Mouse (Mus musculus): ENCODE data around the gene Ccdc50. TPM values are rescaled to one million over a fixed set of nuclear protein-coding genes. Genes with fewer than 3 reads are reported as not detected.
A peak's percentile ranks its signal among the peaks of the same experiment; 100 is the strongest.

The Ccdc50 gene
- total and polyA plus RNA-seq, 2 experiments, result 14.5 to 26.5 TPM

DNA sequence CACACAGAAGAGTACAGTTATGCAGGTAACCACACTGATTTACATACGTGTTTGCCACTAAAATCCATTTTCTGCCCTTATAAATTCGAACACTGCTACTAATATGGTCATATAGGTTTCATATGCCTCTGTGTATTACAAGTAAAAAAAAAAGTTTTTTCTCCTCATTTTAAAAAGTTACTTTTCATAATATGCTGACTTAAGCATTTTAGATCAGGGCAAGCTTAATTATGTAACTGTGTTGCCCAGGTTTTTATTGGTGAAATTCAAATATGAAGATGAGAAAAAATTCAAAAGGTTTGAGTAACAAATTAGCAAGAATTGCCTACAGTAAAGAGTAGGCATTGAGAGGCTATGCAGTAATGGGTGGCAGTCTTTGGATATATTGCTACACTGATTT is 62.0 kb downstream of the Ccdc50 start:
- no peak overlapping the region for H3K9ac ChIP-seq (ENCODE audit: low read depth, low read length)
- H3K27ac ChIP-seq (replicated peaks; ENCODE audit: insufficient read depth, low read depth, low read length), result no peak overlapping the region
- H3K4me1 ChIP-seq (ENCODE audit: control insufficient read depth, insufficient read depth, low read length), result no peaks in the 10 kb centered on the region
- DNase-seq (ENCODE audit: extremely low read depth, low read depth, low spot score), result no peak
- TF ChIP-seq POLR2A (IDR thresholded peaks at IDR 0.05; ENCODE audit: extremely low read depth, insufficient read depth, low read length) (no peak), CTCF (IDR thresholded peaks at IDR 0.05; ENCODE audit: low read depth, low read length) (no peak)
- no peaks in the 10 kb centered on the region for H3K79me2 ChIP-seq (ENCODE audit: control insufficient read depth, insufficient read depth, low read length)
- peaks cover 26% of the 10 kb centered on the region for H3K36me3 ChIP-seq (ENCODE audit: control insufficient read depth, insufficient read depth, low read length)
- no peak overlapping the region for H3K4me3 ChIP-seq (ENCODE audit: insufficient read depth, low read depth, low read length)
- H3K27me3 ChIP-seq (ENCODE audit: control insufficient read depth, insufficient read depth, low read length), result no peaks in the 10 kb centered on the region
- 97% methylated on average over 2 of the region's 2 CpGs for WGBS

DNA sequence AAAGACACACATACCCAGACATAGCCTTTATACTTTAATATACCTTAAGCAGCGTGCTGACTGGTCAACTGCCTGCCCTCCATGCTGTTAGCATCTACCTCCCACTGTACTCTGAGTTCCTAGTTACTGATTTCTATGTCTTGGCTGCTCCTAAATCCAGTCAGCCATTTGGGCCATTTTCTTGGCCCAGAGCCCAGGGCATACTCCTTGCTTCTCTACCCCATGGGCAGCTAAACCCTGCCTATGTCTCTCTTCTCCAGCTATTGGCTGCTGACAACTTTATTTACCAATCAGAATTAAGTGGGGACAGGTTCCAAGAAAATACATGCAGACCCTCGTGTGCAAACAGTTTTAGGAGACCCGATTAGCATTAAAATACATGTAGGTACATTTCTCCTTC is 64.7 kb downstream of the Ccdc50 start:
- Histone ChIP-seq H3K79me2 (ENCODE audit: control insufficient read depth, insufficient read depth, low read length) (no peaks in the 10 kb centered on the region), H3K36me3 (ENCODE audit: control insufficient read depth, insufficient read depth, low read length) (peaks cover 10% of the 10 kb centered on the region), H3K4me1 (ENCODE audit: control insufficient read depth, insufficient read depth, low read length) (no peaks in the 10 kb centered on the region), H3K27me3 (ENCODE audit: control insufficient read depth, insufficient read depth, low read length) (no peaks in the 10 kb centered on the region), H3K9ac (ENCODE audit: low read depth, low read length) (no peak overlapping the region), H3K27ac (replicated peaks; ENCODE audit: insufficient read depth, low read depth, low read length) (no peak overlapping the region), H3K4me3 (ENCODE audit: insufficient read depth, low read depth, low read length) (no peak overlapping the region)
- peak; percentile 26 for DNase-seq (ENCODE audit: extremely low read depth, low read depth, low spot score)
- WGBS, result 74% methylated on average over 3 of the region's 3 CpGs
- no peak for TF ChIP-seq POLR2A (IDR thresholded peaks at IDR 0.05; ENCODE audit: extremely low read depth, insufficient read depth, low read length)
- TF ChIP-seq CTCF (IDR thresholded peaks at IDR 0.05; ENCODE audit: low read depth, low read length), result no peak

DNA sequence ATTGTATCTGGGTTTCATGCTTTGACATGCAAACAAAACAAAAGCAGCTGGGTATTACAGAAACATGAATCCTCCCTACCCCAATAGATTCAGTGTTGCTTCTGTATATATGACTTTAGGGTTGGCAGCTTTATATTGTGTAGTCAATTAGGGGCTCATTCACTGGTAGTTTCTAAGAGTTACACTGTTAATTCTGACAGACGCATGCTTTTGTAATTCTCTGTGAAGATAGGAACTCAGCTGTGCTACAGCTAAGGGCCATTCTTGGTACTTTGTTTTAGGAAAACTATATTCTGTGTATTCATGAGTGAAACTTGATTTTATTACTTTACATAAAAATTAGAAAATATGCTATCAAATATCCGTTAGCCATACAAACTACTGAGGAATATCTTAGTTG is 65.2 kb downstream of the Ccdc50 start:
- Histone ChIP-seq H3K27ac (replicated peaks; ENCODE audit: insufficient read depth, low read depth, low read length) (no peak overlapping the region), H3K4me3 (ENCODE audit: insufficient read depth, low read depth, low read length) (no peak overlapping the region), H3K4me1 (ENCODE audit: control insufficient read depth, insufficient read depth, low read length) (no peaks in the 10 kb centered on the region), H3K9ac (ENCODE audit: low read depth, low read length) (no peak overlapping the region), H3K27me3 (ENCODE audit: control insufficient read depth, insufficient read depth, low read length) (no peaks in the 10 kb centered on the region), H3K79me2 (ENCODE audit: control insufficient read depth, insufficient read depth, low read length) (no peaks in the 10 kb centered on the region), H3K36me3 (ENCODE audit: control insufficient read depth, insufficient read depth, low read length) (peaks cover 7% of the 10 kb centered on the region)
- WGBS, result 83% methylated on average over 2 of the region's 2 CpGs
- no peak for DNase-seq (ENCODE audit: extremely low read depth, low read depth, low spot score)
- TF ChIP-seq POLR2A (IDR thresholded peaks at IDR 0.05; ENCODE audit: extremely low read depth, insufficient read depth, low read length), result no peak
- TF ChIP-seq CTCF (IDR thresholded peaks at IDR 0.05; ENCODE audit: low read depth, low read length), result no peak

DNA sequence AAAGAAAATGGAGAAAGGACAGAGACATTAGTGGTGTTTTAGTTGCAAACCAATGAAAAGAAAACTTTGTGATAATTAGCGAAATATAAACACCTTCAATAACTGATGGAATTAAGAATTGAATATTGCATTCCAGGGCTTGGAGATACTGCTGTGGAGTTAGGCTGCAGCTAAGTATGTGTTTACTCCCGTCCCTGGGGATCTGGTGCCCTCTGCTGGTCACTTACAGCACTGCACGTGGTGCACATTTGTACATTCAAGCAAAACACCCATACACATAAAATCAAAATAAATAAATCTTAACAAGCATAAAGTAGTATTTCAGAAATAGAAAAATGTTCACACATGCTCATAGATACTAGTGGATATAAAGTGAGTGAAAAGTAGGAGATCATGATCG is 68.6 kb downstream of the Ccdc50 start:
- Histone ChIP-seq H3K4me1 (ENCODE audit: control insufficient read depth, insufficient read depth, low read length) (no peaks in the 10 kb centered on the region), H3K27me3 (ENCODE audit: control insufficient read depth, insufficient read depth, low read length) (no peaks in the 10 kb centered on the region), H3K79me2 (ENCODE audit: control insufficient read depth, insufficient read depth, low read length) (no peaks in the 10 kb centered on the region), H3K27ac (replicated peaks; ENCODE audit: insufficient read depth, low read depth, low read length) (no peak overlapping the region), H3K4me3 (ENCODE audit: insufficient read depth, low read depth, low read length) (no peak overlapping the region), H3K36me3 (ENCODE audit: control insufficient read depth, insufficient read depth, low read length) (no peaks in the 10 kb centered on the region), H3K9ac (ENCODE audit: low read depth, low read length) (no peak overlapping the region)
- WGBS, result 14% methylated on average over 4 of the region's 4 CpGs
- peak; percentile 34 for DNase-seq (ENCODE audit: extremely low read depth, low read depth, low spot score)
- TF ChIP-seq CTCF (IDR thresholded peaks at IDR 0.05; ENCODE audit: low read depth, low read length), result peak; percentile 94
- no peak for TF ChIP-seq POLR2A (IDR thresholded peaks at IDR 0.05; ENCODE audit: extremely low read depth, insufficient read depth, low read length)

DNA sequence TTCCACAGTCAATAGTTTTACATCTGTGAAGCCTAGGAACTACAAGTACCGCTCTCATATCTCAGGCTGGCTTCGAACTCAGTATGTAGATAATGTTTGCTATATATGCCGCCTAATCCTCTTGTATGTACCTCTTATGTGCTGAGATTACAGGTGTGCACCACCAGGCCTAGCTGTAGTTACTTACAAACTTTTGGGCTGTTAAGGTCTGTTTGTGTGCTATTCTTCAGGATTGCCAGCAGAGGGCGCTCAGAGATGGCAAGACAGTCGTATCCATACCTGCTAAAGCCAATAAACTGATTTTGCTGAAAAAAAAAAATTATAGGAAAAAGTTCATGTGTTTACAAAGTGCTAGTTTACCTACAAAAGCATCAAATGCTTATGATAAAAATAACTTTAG is 80.1 kb downstream of the Ccdc50 start:
- Histone ChIP-seq H3K36me3 (ENCODE audit: control insufficient read depth, insufficient read depth, low read length) (no peaks in the 10 kb centered on the region), H3K4me1 (ENCODE audit: control insufficient read depth, insufficient read depth, low read length) (no peaks in the 10 kb centered on the region), H3K27ac (replicated peaks; ENCODE audit: insufficient read depth, low read depth, low read length) (no peak overlapping the region), H3K9ac (ENCODE audit: low read depth, low read length) (no peak overlapping the region), H3K79me2 (ENCODE audit: control insufficient read depth, insufficient read depth, low read length) (no peaks in the 10 kb centered on the region), H3K27me3 (ENCODE audit: control insufficient read depth, insufficient read depth, low read length) (no peaks in the 10 kb centered on the region), H3K4me3 (ENCODE audit: insufficient read depth, low read depth, low read length) (no peak overlapping the region)
- WGBS, result 25% methylated on average over 5 of the region's 5 CpGs
- TF ChIP-seq POLR2A (IDR thresholded peaks at IDR 0.05; ENCODE audit: extremely low read depth, insufficient read depth, low read length) (no peak), CTCF (IDR thresholded peaks at IDR 0.05; ENCODE audit: low read depth, low read length) (peak; percentile 66)
- peak; percentile 30 for DNase-seq (ENCODE audit: extremely low read depth, low read depth, low spot score)

DNA sequence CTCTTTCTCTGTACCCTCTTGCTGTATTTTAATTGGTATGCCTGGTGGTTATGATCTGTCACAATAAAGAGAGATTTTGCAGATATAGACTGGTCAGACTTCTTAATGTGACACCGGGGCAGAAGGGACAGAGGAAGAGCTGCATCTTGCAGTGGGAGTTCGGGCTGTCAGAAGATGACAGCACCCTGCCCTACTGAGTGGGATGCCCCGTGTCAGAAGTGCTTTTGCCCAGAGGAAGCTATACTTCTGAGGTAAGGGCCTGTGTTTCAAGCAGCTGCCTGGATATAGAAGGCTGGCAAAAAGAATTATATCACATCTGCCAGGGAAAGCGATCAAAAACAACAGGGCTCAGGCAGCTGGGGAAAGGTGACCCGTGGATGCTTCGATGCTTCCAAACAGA is 82.7 kb downstream of the Ccdc50 start:
- WGBS, result 79% methylated on average over 6 of the region's 6 CpGs
- TF ChIP-seq POLR2A (IDR thresholded peaks at IDR 0.05; ENCODE audit: extremely low read depth, insufficient read depth, low read length), result no peak
- TF ChIP-seq CTCF (IDR thresholded peaks at IDR 0.05; ENCODE audit: low read depth, low read length), result no peak
- Histone ChIP-seq H3K79me2 (ENCODE audit: control insufficient read depth, insufficient read depth, low read length) (no peaks in the 10 kb centered on the region), H3K9ac (ENCODE audit: low read depth, low read length) (no peak overlapping the region), H3K27me3 (ENCODE audit: control insufficient read depth, insufficient read depth, low read length) (no peaks in the 10 kb centered on the region), H3K27ac (replicated peaks; ENCODE audit: insufficient read depth, low read depth, low read length) (no peak overlapping the region), H3K36me3 (ENCODE audit: control insufficient read depth, insufficient read depth, low read length) (no peaks in the 10 kb centered on the region), H3K4me3 (ENCODE audit: insufficient read depth, low read depth, low read length) (no peak overlapping the region), H3K4me1 (ENCODE audit: control insufficient read depth, insufficient read depth, low read length) (no peaks in the 10 kb centered on the region)
- no peak for DNase-seq (ENCODE audit: extremely low read depth, low read depth, low spot score)

Measured in liver, adult 2 months (tissue).